Mouse (Mus musculus): ENCODE measurements around the gene Hnrnpm.

DNA sequence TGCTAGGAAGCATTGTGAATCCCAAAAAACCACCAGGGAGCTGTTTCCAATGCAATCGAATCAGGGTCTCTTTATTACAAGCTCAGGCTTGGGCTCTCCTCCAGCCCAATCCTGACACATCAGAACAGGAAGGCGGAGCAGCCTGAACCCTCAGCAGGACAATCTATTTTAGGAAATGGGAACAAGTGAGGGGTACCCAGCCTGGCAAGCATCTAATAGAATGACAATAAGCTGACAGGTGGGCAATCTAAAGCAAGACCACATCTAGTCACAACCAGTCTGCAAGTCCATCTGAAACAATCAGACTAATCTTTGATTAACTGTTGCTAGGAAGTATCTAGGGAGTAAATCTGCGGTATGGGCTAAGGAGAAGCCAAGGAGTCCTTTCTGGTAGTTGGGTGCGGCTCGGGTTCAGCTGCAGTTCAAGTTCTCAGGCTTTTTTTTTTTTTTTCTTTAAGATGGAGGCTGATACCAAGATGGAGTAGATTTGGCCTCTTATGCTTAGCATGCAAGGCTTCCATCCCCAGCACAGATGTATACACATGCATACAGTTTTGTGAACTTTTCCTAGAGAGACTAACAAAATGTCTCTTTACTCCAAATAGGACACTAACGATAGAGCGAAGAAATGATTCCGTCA, 86.7 kb downstream of the Hnrnpm start:
- TF ChIP-seq HCFC1 (IDR thresholded peaks at IDR 0.05; ENCODE audit: borderline replicate concordance, insufficient read depth, low read length): no peak
- TF ChIP-seq ZC3H11A (IDR thresholded peaks at IDR 0.05; ENCODE audit: borderline replicate concordance, low read depth, low read length): no peak
- TF ChIP-seq MAFK (IDR thresholded peaks at IDR 0.05; ENCODE audit: insufficient read depth, low read depth, low read length): peak; percentile 49; the same call in 1 of the 2 replicates
- peak; percentile 98 for TF ChIP-seq ZNF384 (IDR thresholded peaks at IDR 0.05; ENCODE audit: low read depth, low read length)
